Mouse (Mus musculus): ENCODE results near the gene Gmip.

DNA sequence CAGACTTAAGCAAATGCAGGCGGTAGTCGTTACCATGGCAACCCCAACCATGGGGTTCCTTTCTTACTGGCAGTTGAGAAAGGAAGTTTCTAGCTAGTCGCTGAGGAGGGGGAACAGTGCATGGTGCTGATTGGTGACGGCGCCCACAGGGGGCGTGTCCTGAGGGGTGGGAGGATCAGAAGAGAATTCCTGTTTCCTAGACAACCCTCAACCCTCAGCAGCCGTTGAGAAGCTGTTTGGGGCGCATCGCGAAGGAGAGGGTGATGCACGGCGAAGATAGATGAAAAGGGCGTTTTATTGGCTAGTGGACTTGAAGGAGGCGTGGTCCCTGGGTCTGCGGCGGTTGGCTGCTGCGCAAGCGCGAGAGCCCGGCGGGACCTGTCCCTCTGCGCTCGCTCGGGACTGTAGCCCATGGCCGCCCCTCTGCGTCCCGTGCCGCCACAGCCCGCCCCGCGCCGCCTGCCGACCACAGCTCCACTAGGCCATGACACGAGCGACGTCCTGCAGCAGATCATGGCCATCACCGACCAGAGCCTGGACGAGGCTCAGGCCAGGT, 23.9 kb downstream of the Gmip start, which contains the start of gene Pbx4:
- TF ChIP-seq MAX (IDR thresholded peaks at IDR 0.05) = no peak
- peak; percentile 5 for TF ChIP-seq CTCF (IDR thresholded peaks at IDR 0.05; ENCODE audit: control insufficient read depth, insufficient read depth, insufficient read length)
- no peak for TF ChIP-seq MYOD1 (IDR thresholded peaks at IDR 0.05; ENCODE audit: control insufficient read depth, insufficient read length, low read depth)
- TF ChIP-seq CEBPB (IDR thresholded peaks at IDR 0.05; ENCODE audit: low read depth) = no peak
- no peak for TF ChIP-seq USF1 (IDR thresholded peaks at IDR 0.05; ENCODE audit: low read depth)
- TF ChIP-seq FOSL1 (IDR thresholded peaks at IDR 0.05; ENCODE audit: insufficient read depth, low read length, poor library complexity, severe bottlenecking) = no peak
- no peak for TF ChIP-seq MYOG (IDR thresholded peaks at IDR 0.05; ENCODE audit: control insufficient read depth, extremely low read depth, insufficient read length)
